Mouse (Mus musculus) heart, postnatal 10 days (tissue): ENCODE measurements around the gene Hspa12b. TPM values are rescaled to one million over a fixed set of nuclear protein-coding genes. Genes with fewer than 3 reads are reported as not detected.

Experiments used
- DNase-seq, 2 experiments: peaks; one replicate each; pipeline ENCODE4 v3.0.0; 2021
- intact Hi-C: fragments of 180-260 bp; cut with DNase I; formaldehyde crosslinking; loops from one replicate; pipeline ENCODE4 v1.15.1; 2025
- total RNA-seq, 2 experiments: library from RNA; stranded (reverse); gene quantifications; 2 replicates each; pipeline ENCODE4 v1.2.3; 2021

Hspa12b gene
- total RNA-seq, 2 experiments from 2014 or later = 44.1 to 52.4 TPM

GRCm38 (mm10) chr2:131128211-131128610 is 1.1 kb downstream of the Hspa12b start:
- intact Hi-C loops = no loop called here
- peak in 1 of 2 experiments; percentile 32 for DNase-seq

GRCm38 (mm10) chr2:131128636-131129157 is 1.6 kb downstream of the Hspa12b start:
- intact Hi-C loops = no loop called here
- DNase-seq = peak in 1 of 2 experiments; percentile 1

GRCm38 (mm10) chr2:131129836-131130235 is 2.8 kb downstream of the Hspa12b start:
- peak in 1 of 2 experiments; percentile 16 for DNase-seq
- intact Hi-C loops = no loop called here

GRCm38 (mm10) chr2:131130849-131131248 is 3.8 kb downstream of the Hspa12b start:
- no peak for DNase-seq
- intact Hi-C loops = no loop called here

- intact Hi-C loops = no loop called here
- peak in 1 of 2 experiments; percentile 1 for DNase-seq
These were observed 5.2 kb downstream of the Hspa12b start for GRCm38 (mm10) chr2:131132111-131132888.

GRCm38 (mm10) chr2:131132930-131133547 is 6.0 kb downstream of the Hspa12b start, which contains the start of gene Gm11037:
Gene Gm11037, plus strand, starts transcription at chr2:131133497.
- intact Hi-C loops = loop anchor here (1.0 kb wide), 1 partner anchor 8 kb away; no protein-coding TSS in a partner anchor
- peak in 1 of 2 experiments; percentile 0 for DNase-seq

- intact Hi-C loops = no loop called here
- DNase-seq = peak in 1 of 2 experiments; percentile 60
These were observed 7.3 kb downstream of the Hspa12b start for GRCm38 (mm10) chr2:131134381-131134780.

- intact Hi-C loops = no loop called here
- peak; percentile 12 for DNase-seq
These were observed 7.8 kb downstream of the Hspa12b start for GRCm38 (mm10) chr2:131134826-131135400.

- intact Hi-C loops = no loop called here
- peak; percentile 4 to 5 for DNase-seq
These were observed 8.6 kb downstream of the Hspa12b start for GRCm38 (mm10) chr2:131135521-131136139.

- intact Hi-C loops = no loop called here
- DNase-seq = no peak
These were observed 11.2 kb downstream of the Hspa12b start for GRCm38 (mm10) chr2:131138296-131138695.

GRCm38 (mm10) chr2:131138760-131139159 is 11.7 kb downstream of the Hspa12b start:
- intact Hi-C loops = no loop called here
- DNase-seq = no peak

GRCm38 (mm10) chr2:131139287-131139686 is 12.2 kb downstream of the Hspa12b start:
- no peak for DNase-seq
- intact Hi-C loops = no loop called here

- peak; percentile 63 to 67 for DNase-seq
- intact Hi-C loops = loop anchor here (2.0 kb wide), 1 partner anchor 15 kb away; no protein-coding TSS in a partner anchor
These were observed 12.9 kb downstream of the Hspa12b start for GRCm38 (mm10) chr2:131139886-131140532.

GRCm38 (mm10) chr2:131140533-131140905 is 13.4 kb downstream of the Hspa12b start:
- intact Hi-C loops = loop anchor here (2.0 kb wide), 1 partner anchor 16 kb away; no protein-coding TSS in a partner anchor
- no peak for DNase-seq

- no peak for DNase-seq
- intact Hi-C loops = loop anchor here (1.0 to 2.0 kb wide), 2 partner anchors 8 to 17 kb away; partner anchors contain the start of gene Gm11037
These were observed 14.4 kb downstream of the Hspa12b start for GRCm38 (mm10) chr2:131141336-131141986.

GRCm38 (mm10) chr2:131142592-131142991 is 15.5 kb downstream of the Hspa12b start:
- peak; percentile 87 to 91 for DNase-seq
- intact Hi-C loops = loop anchor here (1.0 kb wide), 1 partner anchor 47 kb away; no protein-coding TSS in a partner anchor

GRCm38 (mm10) chr2:131143007-131143780 is 16.1 kb downstream of the Hspa12b start:
- intact Hi-C loops = no loop called here
- no peak for DNase-seq

- intact Hi-C loops = no loop called here
- no peak for DNase-seq
These were observed 18.0 kb downstream of the Hspa12b start for GRCm38 (mm10) chr2:131145121-131145520.

GRCm38 (mm10) chr2:131145536-131145935 is 18.5 kb downstream of the Hspa12b start:
- intact Hi-C loops = no loop called here
- DNase-seq = no peak
